In genomic region chr2:76050092-76050491, GRCm38 (mm10) we compare ENCODE assay signal across 13 mouse cellular contexts.
DNase-seq lines count a peak whose midpoint lies in the region; ATAC-seq lines count a peak whose summit lies in the region.
"Had no signal": no experiment of that assay in that cellular context is flagged by ENCODE, and none has a peak within 500 bp of the region (broad histone marks: within the 10 kb centered on the region; RNA-seq: fewer than 3 reads in every experiment).

No protein-coding gene starts in this region.

- no peak for DNase-seq in forebrain, embryonic 10.5 days (ENCODE audit: extremely low spot score, low spot score)
- DNase-seq in forebrain, embryonic 14.5 days (ENCODE audit: low spot score): no peak
- peak; percentile 83 for DNase-seq in ES-CJ7 (ENCODE audit: low read depth, low spot score)
- peak; percentile 64 to 72 for DNase-seq in kidney, postnatal 36 days
- no peak for DNase-seq in cerebellum, adult 9-10 months
- DNase-seq in embryo, embryonic 10 days (ENCODE audit: low spot score): no peak
- DNase-seq in liver, embryonic 11.5 days (ENCODE audit: low spot score): no peak
- DNase-seq: heart, postnatal 4 days; liver had no signal

- no peaks in the 10 kb centered on the region for H3K9me3 ChIP-seq in forebrain, embryonic 10.5 days
- no peaks in the 10 kb centered on the region for H3K9me3 ChIP-seq in forebrain, embryonic 14.5 days (replicated peaks; ENCODE audit: control insufficient read depth, low read length)
- no peaks in the 10 kb centered on the region for H3K9me3 ChIP-seq in intestine, embryonic 15.5 days
- no peaks in the 10 kb centered on the region for H3K9me3 ChIP-seq in liver, embryonic 11.5 days (ENCODE audit: control insufficient read depth, low read length)
- H3K9me3 ChIP-seq: lung, embryonic 15.5 days; neural tube, embryonic 12.5 days had no signal

- no peaks in the 10 kb centered on the region for H3K36me3 ChIP-seq in forebrain, embryonic 10.5 days (replicated peaks)
- no peaks in the 10 kb centered on the region for H3K36me3 ChIP-seq in forebrain, embryonic 14.5 days (ENCODE audit: control insufficient read depth, insufficient read depth, low read length)
- H3K36me3 ChIP-seq in intestine, embryonic 15.5 days: no peaks in the 10 kb centered on the region
- no peaks in the 10 kb centered on the region for H3K36me3 ChIP-seq in liver, embryonic 11.5 days (ENCODE audit: control insufficient read depth, insufficient read depth, low read length)
- H3K36me3 ChIP-seq: lung, embryonic 15.5 days; neural tube, embryonic 12.5 days had no signal

- H3K27ac ChIP-seq in forebrain, embryonic 10.5 days: 0 out of 2 replicates have a peak overlapping the region, but pooled peaks have one; percentile 41
- no peak overlapping the region for H3K27ac ChIP-seq in forebrain, embryonic 14.5 days (ENCODE audit: low read depth, low read length)
- H3K27ac ChIP-seq in intestine, embryonic 15.5 days: no peak overlapping the region
- H3K27ac ChIP-seq in liver, embryonic 11.5 days (ENCODE audit: low read depth, low read length): no peak overlapping the region
- H3K27ac ChIP-seq: left cerebral cortex, adult 2 months; lung, embryonic 15.5 days; neural tube, embryonic 12.5 days had no signal

- H3K4me2 ChIP-seq in forebrain, embryonic 14.5 days (ENCODE audit: low read length): no peak overlapping the region
- H3K4me2 ChIP-seq in intestine, embryonic 15.5 days (replicated peaks): no peak overlapping the region
- H3K4me2 ChIP-seq in liver, embryonic 11.5 days: no peak overlapping the region
- H3K4me2 ChIP-seq: lung, embryonic 15.5 days; neural tube, embryonic 12.5 days had no signal

- no peak overlapping the region for H3K4me3 ChIP-seq in forebrain, embryonic 10.5 days
- H3K4me3 ChIP-seq in forebrain, embryonic 14.5 days (ENCODE audit: low read depth, low read length): no peak overlapping the region
- no peak overlapping the region for H3K4me3 ChIP-seq in intestine, embryonic 15.5 days (replicated peaks)
- no peak overlapping the region for H3K4me3 ChIP-seq in liver, embryonic 11.5 days (ENCODE audit: low read depth, low read length)
- H3K4me3 ChIP-seq: left cerebral cortex, adult 2 months; lung, embryonic 15.5 days; neural tube, embryonic 12.5 days had no signal

- WGBS in forebrain, embryonic 10.5 days: 85% methylated on average over 10 of the region's 10 CpGs
- WGBS in forebrain, embryonic 14.5 days: 81% methylated on average over 10 of the region's 10 CpGs
- 69% methylated on average over 10 of the region's 10 CpGs for WGBS in intestine, embryonic 15.5 days
- 83% methylated on average over 10 of the region's 10 CpGs for WGBS in liver, embryonic 11.5 days

- H3K4me1 ChIP-seq in forebrain, embryonic 10.5 days: peaks cover 11% of the 10 kb centered on the region
- no peaks in the 10 kb centered on the region for H3K4me1 ChIP-seq in forebrain, embryonic 14.5 days (ENCODE audit: control insufficient read depth, insufficient read depth, low read length)
- no peaks in the 10 kb centered on the region for H3K4me1 ChIP-seq in intestine, embryonic 15.5 days (replicated peaks)
- H3K4me1 ChIP-seq in liver, embryonic 11.5 days (replicated peaks; ENCODE audit: control insufficient read depth, insufficient read depth, low read length): no peaks in the 10 kb centered on the region
- H3K4me1 ChIP-seq: neural tube, embryonic 12.5 days had no signal

- H3K27me3 ChIP-seq in forebrain, embryonic 10.5 days (ENCODE audit: poor library complexity, severe bottlenecking): no peaks in the 10 kb centered on the region
- no peaks in the 10 kb centered on the region for H3K27me3 ChIP-seq in forebrain, embryonic 14.5 days (replicated peaks; ENCODE audit: control insufficient read depth, insufficient read depth, low read length)
- no peaks in the 10 kb centered on the region for H3K27me3 ChIP-seq in intestine, embryonic 15.5 days (replicated peaks)
- H3K27me3 ChIP-seq in liver, embryonic 11.5 days (replicated peaks; ENCODE audit: control insufficient read depth, insufficient read depth, low read length): no peaks in the 10 kb centered on the region
- H3K27me3 ChIP-seq: lung, embryonic 15.5 days; neural tube, embryonic 12.5 days had no signal

- ATAC-seq in forebrain, embryonic 14.5 days: no peak
- peak; percentile 78 for ATAC-seq in intestine, embryonic 15.5 days
- no peak for ATAC-seq in liver, embryonic 11.5 days (replicated peaks; ENCODE audit: low FRiP score)

- no peak overlapping the region for H3K9ac ChIP-seq in forebrain, embryonic 14.5 days (ENCODE audit: low read length)
- H3K9ac ChIP-seq in intestine, embryonic 15.5 days: no peak overlapping the region
- no peak overlapping the region for H3K9ac ChIP-seq in liver, embryonic 11.5 days (ENCODE audit: low read depth, low read length)
- H3K9ac ChIP-seq: lung, embryonic 15.5 days; neural tube, embryonic 12.5 days had no signal

Comparison
In these comparisons a context has a peak if more than half of its experiments do, and no peak if none do; other contexts are left out.
1. DNase-seq: peak in ES-CJ7 (single experiment) and kidney, postnatal 36 days (2 of 2); none in forebrain, embryonic 10.5 days (single experiment), forebrain, embryonic 14.5 days (single experiment), cerebellum, adult 9-10 months (single experiment), embryo, embryonic 10 days (single experiment) and liver, embryonic 11.5 days (single experiment).